Mouse (Mus musculus) CH12.LX (cell line): ENCODE measurements around the gene Dolk.

Experiments
- CTCF ChIP-seq, 2 experiments: IDR thresholded peaks in 1 of 2; conservative IDR thresholded peaks in 1 of 2; 2 replicates each; pipeline ENCODE4 v1.5.1; 2011 to 2012; ENCODE audit warnings: low read depth in 2 of 2, low read length in 2 of 2, improper control_type of control experiment in 1 of 2, inconsistent platforms in 1 of 2, mild to moderate bottlenecking in 1 of 2, moderate library complexity in 1 of 2
- E2F4 ChIP-seq: IDR thresholded peaks from 2 replicates; pipeline ENCODE4 v1.6.1; 2011; ENCODE audit warnings: low read depth, low read length, improper control_type of control experiment; ENCODE audit not compliant: insufficient replicate concordance
- HCFC1 ChIP-seq: IDR thresholded peaks from 2 replicates; pipeline ENCODE4 v1.6.1; 2012; ENCODE audit warnings: low read depth, mild to moderate bottlenecking, inconsistent platforms, low read length, improper control_type of control experiment
- MAX ChIP-seq: IDR thresholded peaks from 2 replicates; pipeline ENCODE4 v1.6.1; 2011; ENCODE audit warnings: low read length, improper control_type of control experiment
- POLR2A ChIP-seq: IDR thresholded peaks from 2 replicates; pipeline ENCODE4 v1.6.1; 2011; ENCODE audit warnings: low read depth, mild to moderate bottlenecking, improper control_type of control experiment, low read length
- SIN3A ChIP-seq: IDR thresholded peaks from 2 replicates; pipeline ENCODE4 v1.6.1; 2012; ENCODE audit warnings: low read length, improper control_type of control experiment, inconsistent platforms
- UBTF ChIP-seq: IDR thresholded peaks from 2 replicates; pipeline ENCODE4 v1.6.1; 2012; ENCODE audit warnings: low read depth, mild to moderate bottlenecking, inconsistent platforms, low read length, improper control_type of control experiment, moderate library complexity
- USF1 ChIP-seq: IDR thresholded peaks from 2 replicates; pipeline ENCODE4 v1.6.1; 2014; ENCODE audit warnings: low read depth, mild to moderate bottlenecking, inconsistent platforms, low read length, improper control_type of control experiment
- ZC3H11A ChIP-seq: IDR thresholded peaks from 2 replicates; pipeline ENCODE4 v1.6.1; 2012; ENCODE audit warnings: low read depth, mild to moderate bottlenecking, inconsistent platforms, low read length, improper control_type of control experiment

- TF ChIP-seq CTCF (conservative IDR thresholded peaks at IDR 0.05 in 1 of 2, IDR thresholded peaks at IDR 0.05 in 1 of 2; ENCODE audit: low read depth in 2 of 2, low read length in 2 of 2) (no peak), UBTF (no peak), POLR2A (no peak), USF1 (no peak), ZC3H11A (no peak), E2F4 (no peak), MAX (no peak), HCFC1 (no peak), SIN3A (no peak)
These were observed 13.8 kb upstream of the Dolk start for GRCm38 (mm10) chr2:30299966-30300365.
